Mouse (Mus musculus): ENCODE measurements around the gene Nol4l. TPM values are rescaled to one million over a fixed set of nuclear protein-coding genes. Genes with fewer than 3 reads are reported as not detected.

The Nol4l gene
- polyA plus RNA-seq, 1 experiment from 2014 or later, result 25.6 TPM

DNA sequence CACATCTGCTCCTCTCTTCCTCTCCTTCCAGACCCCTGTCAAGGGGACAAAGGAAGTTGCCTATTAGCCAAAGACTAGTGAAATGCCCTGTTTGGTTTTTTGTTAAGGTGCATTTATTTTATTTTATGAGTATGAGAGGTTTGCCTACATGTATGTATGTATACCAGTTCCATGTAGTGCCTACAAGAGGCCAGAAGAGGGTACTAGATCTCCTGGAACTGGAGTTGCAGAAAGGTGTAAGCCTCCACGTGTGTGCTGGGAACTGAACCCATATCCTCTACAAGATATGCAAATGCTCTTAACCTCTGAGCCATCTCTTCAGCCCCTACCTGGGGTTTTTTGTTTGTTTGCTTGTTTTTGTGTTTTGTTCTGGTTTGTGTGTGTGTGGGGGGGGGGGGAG, 4.2 kb upstream of the Nol4l start:
- Histone ChIP-seq H3K9ac (no peak overlapping the region), H3K4me3 (replicated peaks) (no peak overlapping the region), H3K4me2 (replicated peaks) (no peak overlapping the region), H3K27ac (no peak overlapping the region), H3K36me3 (no peaks in the 10 kb centered on the region), H3K27me3 (replicated peaks) (peaks cover 3% of the 10 kb centered on the region; the same call in 1 of the 2 replicates), H3K4me1 (replicated peaks) (peaks cover 9% of the 10 kb centered on the region), H3K9me3 (no peaks in the 10 kb centered on the region)
- no peak for ATAC-seq
- 78% methylated on average over 1 of the region's 1 CpGs for WGBS

GRCm38 (mm10) chr2:153530948-153531347, 1.2 kb upstream of the Nol4l start:
- ATAC-seq, result no peak
- no peaks in the 10 kb centered on the region for H3K36me3 ChIP-seq
- H3K4me2 ChIP-seq (replicated peaks), result 0 out of 2 replicates have a peak overlapping the region, but pooled peaks have one; percentile 98

DNA sequence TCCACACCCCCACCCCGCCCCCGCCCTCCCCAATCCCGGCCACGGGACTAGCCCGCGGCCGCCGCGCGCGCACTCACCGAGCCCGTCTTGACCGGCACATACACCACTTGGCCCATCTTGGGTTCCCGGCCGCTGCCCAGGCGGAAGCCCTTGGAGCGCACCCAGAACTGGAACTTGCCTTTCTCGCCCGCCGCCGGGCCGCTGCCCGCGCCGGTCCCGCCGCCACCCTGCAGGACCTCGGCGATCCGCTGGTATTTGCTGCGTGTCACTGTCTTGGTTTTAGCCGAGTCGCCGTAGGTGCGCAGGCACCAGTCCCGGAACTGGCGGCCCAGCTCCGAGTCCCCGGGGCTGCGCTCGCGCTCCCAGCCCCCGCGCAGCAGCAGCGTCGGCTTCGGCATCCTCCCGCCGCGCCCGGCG, 398 bp downstream of the Nol4l start:
- Histone ChIP-seq H3K4me1 (replicated peaks) (peaks cover 41% of the 10 kb centered on the region), H3K9me3 (no peaks in the 10 kb centered on the region), H3K4me3 (replicated peaks) (peak overlapping the region; percentile 76), H3K36me3 (no peaks in the 10 kb centered on the region), H3K27me3 (replicated peaks) (peaks cover 3% of the 10 kb centered on the region; the same call in 1 of the 2 replicates), H3K4me2 (replicated peaks) (peak overlapping the region; percentile 98), H3K9ac (peak overlapping the region; percentile 67), H3K27ac (peak overlapping the region; percentile 79)
- WGBS, result under 1% methylated on average over 49 of the region's 53 CpGs
- 0 out of 2 replicates have a peak, but pooled peaks have one; percentile 1 for ATAC-seq

More at GRCm38 (mm10) chr2:153530948-153531347, 1.2 kb upstream of the Nol4l start:
- Histone ChIP-seq H3K9me3 (no peaks in the 10 kb centered on the region), H3K9ac (0 out of 2 replicates have a peak overlapping the region, but pooled peaks have one; percentile 67), H3K27ac (no peak overlapping the region), H3K4me1 (replicated peaks) (peaks cover 31% of the 10 kb centered on the region), H3K27me3 (replicated peaks) (peaks cover 3% of the 10 kb centered on the region; the same call in 1 of the 2 replicates), H3K4me3 (replicated peaks) (0 out of 2 replicates have a peak overlapping the region, but pooled peaks have one; percentile 76)
- 58% methylated on average over 5 of the region's 5 CpGs for WGBS

DNA sequence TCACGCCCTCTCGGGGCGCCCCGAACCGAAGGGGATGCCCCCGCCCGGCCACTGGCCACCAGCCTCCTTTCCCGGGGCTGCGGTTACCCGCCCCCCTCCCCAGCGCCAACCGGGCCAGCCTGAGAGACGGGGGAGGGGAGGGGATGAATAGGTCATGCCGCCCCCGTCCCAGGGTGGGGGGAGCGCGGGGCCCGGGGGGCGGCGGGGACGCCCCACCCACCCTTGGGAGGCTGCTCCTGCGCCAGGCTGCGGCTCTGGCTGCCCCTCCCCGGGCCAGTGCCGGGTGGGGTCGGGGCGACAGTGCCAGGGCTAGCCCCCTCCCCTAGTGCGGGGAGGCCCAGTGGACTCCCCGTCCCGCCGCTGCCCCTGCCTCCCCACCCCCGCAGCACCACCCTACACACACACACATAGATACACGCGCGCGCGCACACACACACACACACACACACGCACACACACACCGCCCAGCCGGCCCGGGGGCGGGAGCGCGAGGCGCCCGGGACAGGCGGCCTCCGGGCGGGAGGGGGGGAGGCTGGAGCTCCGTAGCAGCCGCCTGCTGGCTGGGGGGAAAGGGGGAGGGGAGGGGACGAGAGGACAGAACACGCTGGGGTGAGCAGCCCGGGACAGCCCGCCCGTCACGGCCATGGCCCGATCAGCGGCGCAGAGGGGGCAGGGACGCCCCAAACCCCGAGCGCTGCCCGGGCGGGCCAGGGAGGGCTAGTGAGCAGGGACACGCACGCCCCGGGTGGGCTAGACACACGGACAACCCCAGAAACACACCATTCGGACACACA, 1.0 kb downstream of the Nol4l start:
- Histone ChIP-seq H3K9ac (peak overlapping the region; percentile 67), H3K27me3 (replicated peaks) (peaks cover 3% of the 10 kb centered on the region; the same call in 1 of the 2 replicates), H3K9me3 (no peaks in the 10 kb centered on the region), H3K4me3 (replicated peaks) (peak overlapping the region; percentile 76), H3K4me2 (replicated peaks) (peak overlapping the region; percentile 98), H3K36me3 (no peaks in the 10 kb centered on the region), H3K27ac (peak overlapping the region; percentile 79), H3K4me1 (replicated peaks) (peaks cover 47% of the 10 kb centered on the region)
- ATAC-seq, result peak; percentile 21
- under 1% methylated on average over 41 of the region's 70 CpGs for WGBS

- Histone ChIP-seq H3K36me3 (no peaks in the 10 kb centered on the region), H3K9me3 (no peaks in the 10 kb centered on the region), H3K4me2 (replicated peaks) (peak overlapping the region; percentile 98), H3K27ac (peak overlapping the region; percentile 85), H3K27me3 (replicated peaks) (peaks cover 3% of the 10 kb centered on the region; the same call in 1 of the 2 replicates), H3K4me3 (replicated peaks) (peak overlapping the region; percentile 76), H3K9ac (peak overlapping the region; percentile 67), H3K4me1 (replicated peaks) (peaks cover 54% of the 10 kb centered on the region)
- 3% methylated on average over 70 of the region's 85 CpGs for WGBS
- peak; percentile 52 for ATAC-seq
Measured at GRCm38 (mm10) chr2:153527580-153528531, 1.9 kb downstream of the Nol4l start.

- no peaks in the 10 kb centered on the region for H3K9me3 ChIP-seq
- H3K27me3 ChIP-seq (replicated peaks), result peaks cover 3% of the 10 kb centered on the region; the same call in 1 of the 2 replicates
- H3K4me2 ChIP-seq (replicated peaks), result peak overlapping the region; percentile 98
- H3K4me3 ChIP-seq (replicated peaks), result peak overlapping the region; percentile 76; the same call in 1 of the 2 replicates
- ATAC-seq, result no peak
- 57% methylated on average over 9 of the region's 9 CpGs for WGBS
- H3K4me1 ChIP-seq (replicated peaks), result peaks cover 63% of the 10 kb centered on the region
- H3K27ac ChIP-seq, result peak overlapping the region; percentile 85
- no peaks in the 10 kb centered on the region for H3K36me3 ChIP-seq
- 0 out of 2 replicates have a peak overlapping the region, but pooled peaks have one; percentile 67 for H3K9ac ChIP-seq
Measured at GRCm38 (mm10) chr2:153526850-153527530, 2.8 kb downstream of the Nol4l start.

- Histone ChIP-seq H3K27ac (peak overlapping the region; percentile 85), H3K36me3 (no peaks in the 10 kb centered on the region), H3K9me3 (no peaks in the 10 kb centered on the region), H3K27me3 (replicated peaks) (peaks cover 3% of the 10 kb centered on the region; the same call in 1 of the 2 replicates), H3K9ac (0 out of 2 replicates have a peak overlapping the region, but pooled peaks have one; percentile 17), H3K4me3 (replicated peaks) (no peak overlapping the region), H3K4me2 (replicated peaks) (peak overlapping the region; percentile 33), H3K4me1 (replicated peaks) (peaks cover 68% of the 10 kb centered on the region)
- ATAC-seq, result peak; percentile 73
- 10% methylated on average over 10 of the region's 10 CpGs for WGBS
Measured at GRCm38 (mm10) chr2:153525906-153526311, 3.9 kb downstream of the Nol4l start.

GRCm38 (mm10) chr2:153524727-153525126, 5.0 kb downstream of the Nol4l start:
- Histone ChIP-seq H3K9me3 (no peaks in the 10 kb centered on the region), H3K9ac (no peak overlapping the region), H3K4me3 (replicated peaks) (no peak overlapping the region), H3K27me3 (replicated peaks) (0 out of 2 replicates have a peak, but pooled peaks cover 3% of the 10 kb centered on the region), H3K36me3 (no peaks in the 10 kb centered on the region), H3K4me2 (replicated peaks) (no peak overlapping the region), H3K4me1 (replicated peaks) (peaks cover 63% of the 10 kb centered on the region), H3K27ac (0 out of 2 replicates have a peak overlapping the region, but pooled peaks have one; percentile 85)
- WGBS, result 63% methylated on average over 2 of the region's 2 CpGs
- ATAC-seq, result no peak

DNA sequence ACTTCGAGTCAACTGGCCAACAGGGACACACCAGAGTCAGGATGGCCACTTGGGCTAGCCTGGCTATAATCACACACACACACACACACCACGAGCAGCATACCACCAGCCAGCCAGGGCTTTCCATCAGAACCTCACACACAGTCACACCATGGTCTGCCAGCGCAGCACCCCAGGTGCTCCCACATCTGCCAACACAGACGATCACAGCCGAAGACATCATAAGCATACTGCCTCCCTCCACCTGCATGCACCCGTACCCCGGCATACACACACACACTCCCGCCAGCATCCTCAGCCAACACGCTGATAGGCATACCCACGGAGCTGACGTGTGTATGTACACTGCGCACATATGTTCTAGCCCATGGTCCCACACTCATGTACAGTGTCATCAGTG, 6.1 kb downstream of the Nol4l start:
- Histone ChIP-seq H3K4me2 (replicated peaks) (no peak overlapping the region), H3K4me3 (replicated peaks) (no peak overlapping the region), H3K9me3 (no peaks in the 10 kb centered on the region), H3K36me3 (no peaks in the 10 kb centered on the region), H3K27ac (no peak overlapping the region), H3K27me3 (replicated peaks) (no peaks in the 10 kb centered on the region), H3K9ac (no peak overlapping the region), H3K4me1 (replicated peaks) (peaks cover 63% of the 10 kb centered on the region)
- no peak for ATAC-seq
- WGBS, result 84% methylated on average over 12 of the region's 12 CpGs

GRCm38 (mm10) chr2:153523143-153523542, 6.6 kb downstream of the Nol4l start:
- Histone ChIP-seq H3K36me3 (no peaks in the 10 kb centered on the region), H3K4me2 (replicated peaks) (no peak overlapping the region), H3K27me3 (replicated peaks) (no peaks in the 10 kb centered on the region), H3K4me3 (replicated peaks) (no peak overlapping the region), H3K4me1 (replicated peaks) (peaks cover 59% of the 10 kb centered on the region), H3K9me3 (no peaks in the 10 kb centered on the region), H3K9ac (no peak overlapping the region), H3K27ac (no peak overlapping the region)
- ATAC-seq, result no peak
- 47% methylated on average over 9 of the region's 9 CpGs for WGBS

- WGBS, result 41% methylated on average over 4 of the region's 4 CpGs
- Histone ChIP-seq H3K27me3 (replicated peaks) (no peaks in the 10 kb centered on the region), H3K4me1 (replicated peaks) (peaks cover 57% of the 10 kb centered on the region), H3K9me3 (no peaks in the 10 kb centered on the region), H3K9ac (no peak overlapping the region), H3K4me3 (replicated peaks) (no peak overlapping the region), H3K4me2 (replicated peaks) (no peak overlapping the region), H3K36me3 (no peaks in the 10 kb centered on the region), H3K27ac (no peak overlapping the region)
- ATAC-seq, result no peak
Measured at GRCm38 (mm10) chr2:153522270-153522669, 7.5 kb downstream of the Nol4l start.

Data from intestine, embryonic 15.5 days (tissue).